Mouse (Mus musculus) CH12.LX (cell line): Measurements from ENCODE around the gene Lman2. TPM values are rescaled to one million over a fixed set of nuclear protein-coding genes. Genes with fewer than 3 reads are reported as not detected.

Experiments
- DNase-seq: peaks from one replicate; pipeline ENCODE4 v3.0.0-alpha.2; 2013; ENCODE audit errors: extremely low read depth
- H3K27ac ChIP-seq: 2 replicates; pipeline ENCODE4 v1.5.1; 2012; ENCODE audit warnings: low read depth, mild to moderate bottlenecking, control low read depth, moderate library complexity; ENCODE audit not compliant: insufficient read depth
- H3K27me3 ChIP-seq: replicated peaks from 2 replicates; pipeline ENCODE3; 2012; ENCODE audit warnings: inconsistent platforms
- H3K36me3 ChIP-seq, 2 experiments: replicated peaks in 1 of 2; 2 replicates each; pipeline versions ENCODE3 to v1.6.1; 2012; ENCODE audit warnings: inconsistent platforms in 1 of 2, low read length in 1 of 2, mild to moderate bottlenecking in 1 of 2, mixed read lengths in 1 of 2, moderate library complexity in 1 of 2; ENCODE audit not compliant: control insufficient read depth in 1 of 2, insufficient read depth in 1 of 2
- H3K4me1 ChIP-seq, 2 experiments: 2 replicates each; pipeline ENCODE4 v1.6.1; 2012; ENCODE audit warnings: inconsistent platforms in 1 of 2, moderate library complexity in 1 of 2; ENCODE audit not compliant: insufficient read depth in 2 of 2, control insufficient read depth in 1 of 2
- H3K4me2 ChIP-seq: 2 replicates; pipeline ENCODE4 v1.6.1; 2012; ENCODE audit warnings: low read depth, mild to moderate bottlenecking, control low read depth; ENCODE audit not compliant: poor library complexity, insufficient read depth, severe bottlenecking
- H3K4me3 ChIP-seq, 3 experiments: fragments of 150-350 bp in 1 of 3; sonication (generic) in 1 of 3; replicated peaks in 1 of 3; 2 replicates each; pipeline versions ENCODE3 to v1.5.1; 2011 to 2012; ENCODE audit warnings: low read depth in 2 of 3, low read length in 2 of 3, mild to moderate bottlenecking in 2 of 3, moderate library complexity in 2 of 3, control low read depth in 1 of 3, improper control_type of control experiment in 1 of 3, inconsistent platforms in 1 of 3, mixed read lengths in 1 of 3; ENCODE audit not compliant: poor library complexity in 1 of 3
- H3K79me2 ChIP-seq: replicated peaks from 2 replicates; pipeline ENCODE4 v1.6.1; 2012; ENCODE audit warnings: mild to moderate bottlenecking, moderate library complexity; ENCODE audit not compliant: control insufficient read depth, poor library complexity, insufficient read depth, severe bottlenecking; ENCODE audit errors: extremely low read depth
- H3K9ac ChIP-seq: 2 replicates; pipeline ENCODE4 v1.6.1; 2012; ENCODE audit warnings: low read depth, mild to moderate bottlenecking, control low read depth, moderate library complexity; ENCODE audit not compliant: insufficient read depth
- H3K9me3 ChIP-seq: replicated peaks from 2 replicates; pipeline ENCODE3; 2012; ENCODE audit warnings: low read length, inconsistent platforms, mixed read lengths
- CTCF ChIP-seq, 2 experiments: IDR thresholded peaks in 1 of 2; conservative IDR thresholded peaks in 1 of 2; 2 replicates each; pipeline ENCODE4 v1.5.1; 2011 to 2012; ENCODE audit warnings: low read depth in 2 of 2, low read length in 2 of 2, improper control_type of control experiment in 1 of 2, inconsistent platforms in 1 of 2, mild to moderate bottlenecking in 1 of 2, moderate library complexity in 1 of 2
- E2F4 ChIP-seq: IDR thresholded peaks from 2 replicates; pipeline ENCODE4 v1.6.1; 2011; ENCODE audit warnings: low read depth, low read length, improper control_type of control experiment; ENCODE audit not compliant: insufficient replicate concordance
- EP300 ChIP-seq: IDR thresholded peaks from 2 replicates; pipeline ENCODE4 v1.6.1; 2011; ENCODE audit warnings: low read length, improper control_type of control experiment
- GABPA ChIP-seq: IDR thresholded peaks from 2 replicates; pipeline ENCODE4 v1.6.1; 2012; ENCODE audit warnings: low read depth, low read length, improper control_type of control experiment, inconsistent platforms; ENCODE audit not compliant: insufficient replicate concordance
- IRF4 ChIP-seq: IDR thresholded peaks from 2 replicates; pipeline ENCODE4 v1.6.1; 2014; ENCODE audit warnings: low read depth, mild to moderate bottlenecking, inconsistent platforms, low read length, improper control_type of control experiment
- JUN ChIP-seq: IDR thresholded peaks from 2 replicates; pipeline ENCODE4 v1.6.1; 2011; ENCODE audit warnings: low read depth, mild to moderate bottlenecking, low read length, improper control_type of control experiment, moderate library complexity; ENCODE audit not compliant: insufficient read depth
- JUND ChIP-seq: conservative IDR thresholded peaks from 2 replicates; pipeline ENCODE4 v1.6.1; 2011; ENCODE audit warnings: low read depth, low read length, improper control_type of control experiment
- KAT2A ChIP-seq: IDR thresholded peaks from 2 replicates; pipeline ENCODE4 v1.6.1; 2012; ENCODE audit warnings: low read length, improper control_type of control experiment, inconsistent platforms; ENCODE audit not compliant: insufficient replicate concordance
- MAFK ChIP-seq: IDR thresholded peaks from 2 replicates; pipeline ENCODE4 v1.6.1; 2011; ENCODE audit warnings: low read length, improper control_type of control experiment; ENCODE audit not compliant: insufficient replicate concordance
- MAZ ChIP-seq: IDR thresholded peaks from 2 replicates; pipeline ENCODE4 v1.6.1; 2012; ENCODE audit warnings: low read depth, mild to moderate bottlenecking, inconsistent platforms, low read length, improper control_type of control experiment, moderate library complexity
- MEF2A ChIP-seq: IDR thresholded peaks from 2 replicates; pipeline ENCODE4 v1.6.1; 2014; ENCODE audit warnings: low read depth, mild to moderate bottlenecking, inconsistent platforms, low read length, improper control_type of control experiment, borderline replicate concordance
- MXI1 ChIP-seq: IDR thresholded peaks from 2 replicates; pipeline ENCODE4 v1.6.1; 2011; ENCODE audit warnings: mild to moderate bottlenecking, low read depth, low read length, improper control_type of control experiment
- NELFE ChIP-seq: IDR thresholded peaks from 2 replicates; pipeline ENCODE4 v1.6.1; 2011; ENCODE audit warnings: low read depth, low read length, improper control_type of control experiment
- NRF1 ChIP-seq: IDR thresholded peaks from 2 replicates; pipeline ENCODE4 v1.6.1; 2014; ENCODE audit warnings: low read depth, mild to moderate bottlenecking, inconsistent platforms, low read length, improper control_type of control experiment, moderate library complexity
- PAX5 ChIP-seq: IDR thresholded peaks from 2 replicates; pipeline ENCODE4 v1.6.1; 2012; ENCODE audit warnings: low read length, inconsistent platforms, mixed read lengths
- POLR2A ChIP-seq: IDR thresholded peaks from 2 replicates; pipeline ENCODE4 v1.6.1; 2011; ENCODE audit warnings: low read depth, mild to moderate bottlenecking, improper control_type of control experiment, low read length
- POLR2AphosphoS2 ChIP-seq: IDR thresholded peaks from 2 replicates; pipeline ENCODE4 v1.6.1; 2011; ENCODE audit warnings: low read depth, low read length, improper control_type of control experiment
- RAD21 ChIP-seq: IDR thresholded peaks from 2 replicates; pipeline ENCODE4 v1.6.1; 2011; ENCODE audit warnings: low read depth, mild to moderate bottlenecking, low read length, improper control_type of control experiment, moderate library complexity
- TCF12 ChIP-seq: IDR thresholded peaks from 2 replicates; pipeline ENCODE4 v1.6.1; 2014; ENCODE audit warnings: low read depth, mild to moderate bottlenecking, inconsistent platforms, low read length, improper control_type of control experiment
- ZC3H11A ChIP-seq: IDR thresholded peaks from 2 replicates; pipeline ENCODE4 v1.6.1; 2012; ENCODE audit warnings: low read depth, mild to moderate bottlenecking, inconsistent platforms, low read length, improper control_type of control experiment
- ZMIZ1 ChIP-seq: IDR thresholded peaks from 2 replicates; pipeline ENCODE4 v1.6.1; 2012; ENCODE audit warnings: low read depth, mild to moderate bottlenecking, inconsistent platforms, low read length, improper control_type of control experiment
- dilution Hi-C: fragments of 300-500 bp; cut with MboI; formaldehyde crosslinking; loops from 2 replicates; pipeline ENCODE4 v1.14.3; 2020; ENCODE audit warnings: low sequenced_read_pairs; ENCODE audit not compliant: extremely low pct_unique_long_range_greater_than_20kb, extremely low pct_ligation_motif_present
- in situ Hi-C: fragments of 300-500 bp; cut with MboI; formaldehyde crosslinking; loops from 3 replicates; pipeline ENCODE4 v1.14.3; 2019; ENCODE audit warnings: low sequenced_read_pairs, low pct_ligation_motif_present, low pct_unique_long_range_greater_than_20kb, mixed read lengths
- polyA plus RNA-seq: library from polyadenylated mRNA; unstranded; fragments of >175 nt; gene quantifications from 2 replicates; pipeline ENCODE4 v1.2.1, GENCODE M21; 2012; ENCODE audit warnings: low read depth; ENCODE audit not compliant: insufficient read length
- total RNA-seq, 2 experiments: library from RNA; depleted of rRNA; stranded (reverse); fragments of 300-350 nt in 1 of 2; fragments of >200 nt in 1 of 2; gene quantifications; 2 replicates each; pipeline ENCODE4 v1.2.3; 2012 to 2014

Gene Lman2
- total and polyA plus RNA-seq, 3 experiments, result 94.6 to 174 (median 126) TPM

GRCm38 (mm10) chr13:55314891-55315412 is 47.6 kb downstream of the Lman2 start:
- H3K9ac ChIP-seq, result no peak overlapping the region
- 0 out of 2 replicates have a peak, but pooled peaks have one; percentile 60 for TF ChIP-seq MAFK
- no peak for TF ChIP-seq JUN
- H3K27me3 ChIP-seq, result no peaks in the 10 kb centered on the region
- H3K36me3 ChIP-seq, result peaks cover 35 to 85% of the 10 kb centered on the region in 2 experiments
- no peaks in the 10 kb centered on the region for H3K9me3 ChIP-seq
- H3K4me2 ChIP-seq, result no peak overlapping the region
- in situ Hi-C loops (no loop called here), dilution Hi-C loops (no loop called here)
- H3K4me3 ChIP-seq, result no peak overlapping the region
- H3K79me2 ChIP-seq, result no peaks in the 10 kb centered on the region
- H3K4me1 ChIP-seq, result peaks cover 0 to 38% of the 10 kb centered on the region in 2 experiments; a peak in 2 of 4 replicates
- H3K27ac ChIP-seq, result no peak overlapping the region
- DNase-seq, result no peak

- no peaks in the 10 kb centered on the region for H3K79me2 ChIP-seq
- H3K27ac ChIP-seq, result no peak overlapping the region
- H3K9me3 ChIP-seq, result no peaks in the 10 kb centered on the region
- dilution Hi-C loops (no loop called here), in situ Hi-C loops (no loop called here)
- H3K9ac ChIP-seq, result no peak overlapping the region
- no peak overlapping the region for H3K4me2 ChIP-seq
- H3K36me3 ChIP-seq, result peaks cover 33 to 82% of the 10 kb centered on the region in 2 experiments
- H3K4me1 ChIP-seq, result peaks cover 0 to 19% of the 10 kb centered on the region in 2 experiments; a peak in 2 of 4 replicates
- no peak for DNase-seq
- no peaks in the 10 kb centered on the region for H3K27me3 ChIP-seq
- TF ChIP-seq MXI1 (no peak), NRF1 (no peak), GABPA (no peak), MAFK (no peak), NELFE (no peak), ZMIZ1 (no peak), POLR2A (no peak), POLR2AphosphoS2 (no peak), JUND (no peak), TCF12 (no peak), IRF4 (no peak), KAT2A (no peak), CTCF (conservative IDR thresholded peaks at IDR 0.05 in 1 of 2, IDR thresholded peaks at IDR 0.05 in 1 of 2; ENCODE audit: low read depth in 2 of 2, low read length in 2 of 2) (no peak), MEF2A (no peak), ZC3H11A (no peak), RAD21 (no peak), E2F4 (no peak), EP300 (no peak), PAX5 (no peak), MAZ (no peak)
- TF ChIP-seq, all 38 proteins: peak for 0
- H3K4me3 ChIP-seq, result no peak overlapping the region
Measured at GRCm38 (mm10) chr13:55313051-55313450, 49.5 kb downstream of the Lman2 start.
